Mouse (Mus musculus) left cerebral cortex, adult 11 months (tissue): ENCODE results near the gene Ccdc13.
A peak's percentile ranks its signal among the peaks of the same experiment; 100 is the strongest.

ENCODE experiments used
- DNase-seq: peaks from one replicate; pipeline ENCODE4 v3.0.0; 2022; ENCODE audit warnings: low spot score

The Ccdc13 gene

DNA sequence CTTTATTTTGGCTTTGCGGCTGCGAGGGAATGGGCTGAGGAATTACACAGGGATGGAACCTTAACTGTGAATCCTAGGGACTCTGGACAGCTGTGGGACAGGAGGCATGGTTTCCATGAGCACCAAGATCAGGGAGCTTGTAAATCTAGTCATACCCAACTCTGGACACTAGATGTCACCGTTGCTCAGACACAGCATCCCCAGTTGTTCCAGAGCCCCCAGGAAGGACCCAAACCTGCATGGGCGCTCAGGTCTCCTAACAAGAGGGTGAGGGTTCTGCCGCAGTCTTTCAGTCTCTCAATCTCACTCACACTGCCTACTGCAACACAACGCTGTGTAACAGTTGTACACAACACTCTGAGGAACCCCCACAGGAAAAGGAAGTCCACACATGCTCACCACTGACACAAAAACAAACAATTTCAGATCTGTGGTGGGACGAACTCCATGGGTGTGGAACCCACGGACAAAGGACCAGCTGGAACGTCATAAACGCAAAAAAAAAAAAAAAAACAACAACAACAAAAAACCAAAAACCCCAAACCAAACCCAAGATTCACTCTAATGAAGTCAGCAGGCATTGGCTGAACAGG is 7.4 kb upstream of the Ccdc13 start:
- no peak for DNase-seq

DNA sequence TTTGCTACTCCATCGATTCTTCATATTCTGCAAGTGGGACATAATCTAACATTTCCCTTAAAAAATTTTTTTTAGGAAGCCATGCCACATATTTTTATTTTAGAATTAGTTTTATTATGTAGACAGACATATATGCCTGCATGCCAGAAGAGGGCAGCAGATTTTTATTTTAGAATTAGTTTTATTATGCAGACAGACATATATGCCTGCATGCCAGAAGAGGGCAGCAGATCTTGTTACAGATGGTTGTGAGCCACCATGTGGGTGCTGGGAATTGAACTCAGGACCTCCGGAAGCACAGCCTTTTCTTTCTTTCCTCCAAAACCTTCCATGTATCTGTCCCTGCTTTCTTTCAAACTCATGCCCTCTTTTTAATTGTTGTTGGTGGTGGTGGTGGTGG is 3.7 kb upstream of the Ccdc13 start:
- no peak for DNase-seq

DNA sequence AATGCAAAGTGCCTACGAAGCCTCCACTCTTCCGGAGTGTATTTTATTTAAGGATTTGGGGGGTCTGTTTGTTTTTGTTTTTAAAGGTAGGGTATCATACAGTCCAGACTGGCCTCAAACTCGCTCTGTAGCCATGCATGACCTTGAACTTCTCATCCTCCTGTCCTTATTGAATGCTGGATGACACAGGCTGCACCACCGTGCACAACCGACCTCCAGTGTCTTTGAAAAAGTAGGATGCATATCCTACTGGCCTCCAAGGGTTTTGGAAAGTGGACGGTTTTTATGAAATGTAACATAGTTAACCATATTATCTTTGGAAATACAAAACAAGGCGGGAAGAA is 333 bp upstream of the Ccdc13 start:
- no peak for DNase-seq

DNA sequence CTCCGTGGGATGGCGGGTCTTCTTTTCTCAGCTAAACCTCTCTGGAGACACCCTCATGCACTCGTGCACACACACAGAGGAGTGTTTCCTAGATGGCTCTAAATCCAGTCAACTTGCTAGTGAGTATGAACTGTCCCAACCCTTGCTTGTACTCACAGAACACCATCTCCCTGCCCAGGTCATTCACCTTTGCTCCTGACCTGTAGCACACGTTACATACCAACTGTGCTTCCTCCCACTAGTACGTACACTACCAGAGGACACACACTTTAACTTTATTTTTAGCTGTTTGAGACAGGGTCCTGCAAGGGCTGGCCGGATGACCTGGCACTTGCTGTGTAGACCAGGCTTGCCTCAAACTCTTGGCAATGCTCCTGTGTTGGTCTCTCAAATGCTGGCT is 1.3 kb downstream of the Ccdc13 start:
- DNase-seq, result no peak

DNA sequence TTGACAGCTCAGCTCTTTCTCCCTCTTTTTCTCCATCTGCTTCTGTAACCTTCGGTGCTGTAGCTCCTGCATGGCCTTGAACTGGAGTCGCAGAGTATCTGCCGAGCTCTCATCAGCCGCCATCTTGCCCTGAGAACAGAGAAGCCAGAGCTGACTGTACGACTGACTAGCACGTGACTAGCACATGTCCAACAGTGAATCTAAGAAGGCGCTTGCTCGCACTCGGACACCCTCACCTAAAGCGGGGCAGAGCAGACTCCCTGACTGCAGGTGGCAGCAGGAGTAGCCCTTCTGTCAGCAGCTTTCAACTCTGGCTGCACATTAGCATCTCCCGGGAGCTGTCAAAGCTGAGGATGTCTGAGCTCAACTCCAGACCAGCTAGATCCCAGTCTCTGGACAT is 5.4 kb downstream of the Ccdc13 start:
- no peak for DNase-seq

DNA sequence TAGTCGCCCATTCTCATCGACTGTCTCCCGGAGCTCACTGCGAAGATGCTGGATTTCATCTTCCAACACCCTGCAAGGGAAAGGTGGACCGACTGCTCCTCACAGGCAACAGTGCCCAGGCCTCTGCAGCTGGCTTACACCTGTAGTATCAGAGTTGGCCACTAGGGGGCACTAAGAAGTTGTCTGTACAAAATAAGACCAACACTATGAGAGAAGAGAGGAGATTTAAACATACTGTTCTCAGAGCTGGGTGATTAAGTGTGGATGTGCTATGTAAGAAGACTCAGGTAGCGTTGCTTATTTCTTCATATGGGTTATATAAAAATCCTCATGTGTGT is 8.3 kb downstream of the Ccdc13 start:
- DNase-seq, result peak; percentile 80

DNA sequence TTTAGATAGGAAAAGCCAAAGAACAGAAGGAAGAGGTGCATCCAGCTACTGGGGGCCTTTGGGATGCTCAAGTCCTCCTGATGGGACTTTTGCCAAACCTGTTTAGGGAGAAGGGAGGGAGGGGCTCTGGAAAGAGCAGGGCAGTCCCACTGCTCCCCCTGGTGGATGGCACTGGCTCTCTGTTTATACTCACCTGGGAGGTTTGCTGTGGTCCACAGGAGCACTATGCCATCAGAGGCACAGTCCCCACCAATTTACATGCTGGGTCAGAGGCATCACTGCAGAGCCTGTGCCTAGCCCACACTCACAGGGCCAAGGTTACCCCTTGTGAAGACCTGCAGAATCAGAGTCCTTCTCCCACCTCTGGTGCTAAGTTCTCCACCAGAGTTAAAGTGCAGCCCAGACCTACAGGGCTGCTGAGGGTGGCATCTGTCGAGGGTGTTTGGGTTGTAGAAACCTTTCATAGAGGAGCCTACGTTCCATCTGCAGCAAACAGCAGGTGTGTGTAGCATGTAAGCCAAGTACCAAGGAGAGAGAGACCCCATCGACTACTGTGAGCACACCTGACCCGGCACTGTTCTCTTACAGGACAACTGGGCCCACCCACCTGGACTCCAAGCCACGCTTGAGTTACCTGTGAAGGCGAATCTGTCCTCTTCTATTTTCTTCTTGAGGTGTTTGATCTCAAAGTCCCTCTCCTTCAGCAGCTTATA is 8.9 kb downstream of the Ccdc13 start:
- no peak for DNase-seq

DNA sequence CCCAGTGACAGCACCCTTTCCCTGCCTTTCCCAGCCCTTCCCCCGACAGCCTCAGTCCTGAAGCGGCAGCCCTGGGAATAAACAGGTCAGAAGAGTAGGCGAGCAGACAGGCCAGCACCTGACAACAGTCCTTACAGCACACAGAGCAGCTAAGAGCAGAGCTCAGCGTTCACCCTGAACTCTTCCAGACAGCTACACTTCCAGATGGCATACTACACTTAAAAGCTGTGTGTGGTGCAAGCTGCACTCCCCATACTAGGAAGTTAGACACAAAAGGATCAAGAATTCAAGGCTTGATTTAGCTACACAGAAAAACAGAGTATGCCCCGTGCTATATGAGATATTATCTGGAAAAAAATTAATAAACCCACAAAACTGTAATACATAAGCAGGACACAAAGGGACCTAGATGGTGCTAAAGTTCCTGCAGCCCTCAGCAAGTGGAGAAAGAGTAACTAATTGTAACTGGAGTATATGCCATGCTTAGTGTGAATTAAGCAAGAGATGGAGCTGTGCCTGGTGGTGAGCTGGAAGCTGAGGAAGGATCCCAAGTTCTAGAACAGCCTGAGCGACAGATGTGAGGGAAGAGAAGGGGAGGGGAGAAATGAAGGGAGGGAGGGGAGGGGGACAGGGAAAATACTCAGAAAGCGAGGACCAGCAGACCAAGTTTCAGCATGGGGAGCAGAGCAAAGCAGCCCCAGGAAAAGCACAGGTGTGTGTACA is 9.8 kb downstream of the Ccdc13 start:
- DNase-seq, result no peak

GRCm38 (mm10) chr9:121828314-121828713 is 10.9 kb downstream of the Ccdc13 start:
- no peak for DNase-seq

DNA sequence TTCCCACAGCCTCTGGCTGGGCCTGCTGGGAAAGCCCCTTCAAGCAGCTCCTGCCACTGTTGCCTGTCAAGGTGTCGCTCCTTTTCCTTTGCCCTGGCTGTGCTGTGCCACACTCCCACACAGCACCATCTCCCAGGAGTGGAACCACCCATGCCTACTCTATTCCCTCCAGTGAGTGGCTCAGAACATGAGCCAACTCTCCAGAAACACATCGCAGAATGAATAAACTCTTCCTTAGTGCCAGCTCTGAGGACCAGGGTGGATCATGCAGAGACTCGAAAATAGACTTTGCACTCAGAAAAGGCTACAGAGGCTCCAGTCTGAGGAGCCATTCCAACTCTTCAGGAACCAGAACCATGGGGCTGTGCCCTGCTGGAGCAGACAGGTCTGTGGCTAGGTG is 12.9 kb downstream of the Ccdc13 start:
- no peak for DNase-seq

DNA sequence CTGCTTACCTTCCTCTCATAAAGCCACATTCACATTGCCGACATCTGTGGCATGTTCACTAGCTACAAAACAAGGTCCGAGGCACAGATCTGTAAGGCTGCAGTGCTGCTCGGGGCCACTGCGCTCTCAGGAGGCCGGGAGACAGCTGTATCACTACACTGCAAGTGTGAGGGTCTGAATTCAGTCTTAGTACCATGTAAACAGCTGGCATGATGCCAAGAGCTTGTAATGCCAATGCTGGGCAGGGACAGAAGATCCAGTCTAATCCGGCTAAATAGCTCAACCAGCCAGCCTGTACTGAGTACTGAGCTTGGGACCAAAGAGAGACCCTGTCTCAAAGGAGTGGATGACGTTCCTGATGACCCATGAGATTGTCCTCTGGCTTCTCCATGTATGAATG is 15.3 kb downstream of the Ccdc13 start:
- no peak for DNase-seq

GRCm38 (mm10) chr9:121823051-121823450 is 16.2 kb downstream of the Ccdc13 start:
- DNase-seq, result no peak

GRCm38 (mm10) chr9:121822585-121822991 is 16.7 kb downstream of the Ccdc13 start:
- DNase-seq, result no peak

DNA sequence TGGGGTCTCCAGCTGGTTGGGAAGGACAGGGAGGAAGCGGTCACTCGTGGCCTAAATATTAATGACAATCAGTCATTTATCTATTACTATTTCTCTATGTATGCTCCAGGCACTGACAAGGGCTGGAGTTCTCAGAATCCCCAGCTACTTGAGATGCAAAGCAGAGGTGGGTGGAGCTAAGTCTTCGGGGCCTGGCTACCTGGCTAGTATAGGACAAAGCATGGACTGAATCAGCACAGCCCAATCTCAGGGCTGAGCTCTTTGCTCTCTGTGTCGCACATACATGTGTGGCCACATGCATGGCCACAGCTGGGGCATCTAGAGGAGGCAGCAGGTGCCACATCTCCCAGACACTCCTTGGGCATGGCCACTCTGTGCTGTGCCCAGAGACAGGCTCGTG is 18.5 kb downstream of the Ccdc13 start:
- no peak for DNase-seq

GRCm38 (mm10) chr9:121819771-121820471 is 19.3 kb downstream of the Ccdc13 start:
- DNase-seq, result no peak

DNA sequence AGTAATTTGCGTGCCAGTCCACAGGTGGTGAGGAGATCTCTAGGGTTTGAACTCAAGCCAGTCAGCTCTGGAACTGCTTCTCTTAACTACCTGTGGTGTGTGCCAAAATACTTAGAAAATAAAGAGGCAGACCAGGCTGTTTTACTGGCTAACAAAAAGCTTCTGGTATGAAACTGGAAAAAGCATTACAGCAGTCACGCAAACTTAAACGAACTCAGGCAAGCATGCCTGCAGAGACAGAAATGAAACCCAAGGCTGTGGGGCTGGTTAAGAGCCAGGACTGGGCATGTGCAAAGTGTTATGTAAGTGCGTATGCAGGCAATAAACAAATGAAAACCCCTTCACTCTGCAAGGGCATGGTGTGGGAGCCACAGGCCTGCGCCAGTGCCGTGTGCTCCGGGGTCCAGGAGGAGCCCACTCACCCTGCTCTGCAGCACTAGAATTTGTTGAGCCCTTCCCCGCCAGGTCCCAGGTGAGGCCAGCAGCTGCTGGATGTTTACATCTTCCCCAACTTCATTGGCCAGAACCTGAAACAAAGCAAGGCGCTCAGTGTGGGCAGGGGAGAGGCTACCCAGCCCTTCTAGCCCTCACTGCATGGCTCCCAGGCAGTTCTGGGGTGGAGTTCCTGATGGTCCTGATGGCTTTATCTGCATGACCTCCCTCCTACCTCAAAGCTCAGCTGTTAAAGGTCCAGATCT is 20.0 kb downstream of the Ccdc13 start:
- no peak for DNase-seq

DNA sequence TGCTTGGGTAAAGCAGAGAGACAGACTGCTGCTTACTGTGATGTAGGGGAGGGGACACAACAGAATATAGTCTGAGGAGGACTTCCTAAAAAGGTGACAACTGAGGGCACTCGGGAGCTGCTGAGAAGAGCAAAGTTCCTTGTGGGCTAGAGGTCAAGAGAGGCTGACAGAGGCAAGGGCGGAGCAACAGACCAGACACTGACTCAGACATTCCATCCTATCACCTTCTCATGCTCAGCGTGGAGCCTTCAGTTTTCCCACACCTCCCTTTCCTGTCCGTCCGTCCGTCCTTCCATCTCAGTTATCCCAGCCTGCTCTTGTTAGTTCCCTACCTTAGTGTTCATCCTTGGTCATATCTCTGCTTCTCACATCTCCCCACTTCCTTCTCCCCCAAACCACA is 24.1 kb downstream of the Ccdc13 start:
- DNase-seq, result no peak

DNA sequence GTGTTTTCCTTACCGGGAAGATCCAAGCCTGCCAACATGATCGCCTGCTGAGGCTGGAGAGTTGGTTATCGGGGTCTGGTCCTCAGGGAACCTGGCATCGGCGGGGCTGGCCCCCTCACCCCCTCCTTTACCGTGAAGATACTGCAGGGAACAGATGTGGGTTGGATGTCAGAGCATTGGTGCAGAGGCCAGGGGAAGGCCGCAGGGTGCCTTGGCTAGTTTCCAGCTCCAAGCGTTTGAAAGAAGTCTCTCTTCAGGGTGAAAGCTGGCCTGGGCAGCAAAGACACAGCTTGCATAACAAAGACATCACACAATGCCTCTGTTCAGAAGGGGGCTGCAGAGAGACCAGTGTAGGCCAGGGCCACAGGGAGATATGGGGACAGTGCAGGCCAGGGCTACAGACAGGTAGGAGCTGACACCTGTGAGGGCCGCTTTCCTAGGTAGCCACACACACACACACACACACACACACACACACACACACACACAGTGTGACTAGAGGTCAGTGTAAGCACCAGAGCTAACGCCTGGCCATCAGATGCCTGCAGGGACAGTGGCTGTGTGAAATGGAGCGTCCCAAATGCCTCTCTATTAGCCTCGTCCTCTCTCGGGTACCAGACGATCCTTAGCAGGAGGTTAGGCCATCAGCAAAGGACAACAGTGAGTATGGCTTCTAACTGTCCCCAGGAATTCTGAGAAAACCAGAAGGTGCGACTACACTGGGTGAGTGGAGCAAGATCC is 29.0 kb downstream of the Ccdc13 start:
- peak; percentile 73 for DNase-seq

- no peak for DNase-seq
Measured at GRCm38 (mm10) chr9:121808511-121808910, 30.8 kb downstream of the Ccdc13 start.

DNA sequence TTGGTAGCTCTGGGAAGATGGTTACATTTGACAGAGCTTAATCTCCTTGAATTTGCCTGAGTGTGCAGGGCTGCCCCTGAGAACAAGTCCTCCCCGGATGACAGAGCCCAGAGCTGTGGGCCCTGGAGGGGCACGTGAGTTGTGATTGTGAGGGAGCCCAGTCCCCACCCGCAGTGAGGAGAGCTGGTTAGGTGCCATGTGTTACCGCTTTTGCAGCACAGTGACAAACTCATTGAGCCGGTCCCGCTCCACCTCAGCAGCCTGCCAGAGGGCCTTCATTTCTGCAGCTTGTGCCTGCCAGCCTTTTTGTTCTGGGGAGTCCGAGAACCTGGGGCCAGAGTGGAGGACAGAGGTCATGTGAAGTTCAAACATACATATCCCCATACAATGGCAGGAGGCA is 31.3 kb downstream of the Ccdc13 start:
- no peak for DNase-seq

DNA sequence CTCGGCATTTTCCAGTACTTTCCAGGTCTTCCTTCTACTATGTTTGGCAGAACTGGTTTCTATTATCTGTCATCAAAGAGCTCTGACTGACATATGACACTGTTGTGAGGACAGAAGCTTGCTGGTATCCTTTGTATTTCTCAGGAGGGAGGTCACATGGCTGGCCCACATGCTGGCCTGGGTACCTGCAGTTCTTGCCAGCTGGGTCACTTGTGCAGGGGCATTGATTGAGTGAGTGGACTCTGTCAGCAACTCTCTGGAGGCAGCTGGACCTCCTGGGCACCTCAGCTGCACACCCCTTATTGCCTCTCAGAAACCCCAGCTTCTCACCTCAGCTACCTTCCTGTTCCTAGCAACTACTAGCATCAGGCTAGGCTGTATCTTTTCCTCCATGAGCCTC is 31.7 kb downstream of the Ccdc13 start:
- DNase-seq, result no peak

DNA sequence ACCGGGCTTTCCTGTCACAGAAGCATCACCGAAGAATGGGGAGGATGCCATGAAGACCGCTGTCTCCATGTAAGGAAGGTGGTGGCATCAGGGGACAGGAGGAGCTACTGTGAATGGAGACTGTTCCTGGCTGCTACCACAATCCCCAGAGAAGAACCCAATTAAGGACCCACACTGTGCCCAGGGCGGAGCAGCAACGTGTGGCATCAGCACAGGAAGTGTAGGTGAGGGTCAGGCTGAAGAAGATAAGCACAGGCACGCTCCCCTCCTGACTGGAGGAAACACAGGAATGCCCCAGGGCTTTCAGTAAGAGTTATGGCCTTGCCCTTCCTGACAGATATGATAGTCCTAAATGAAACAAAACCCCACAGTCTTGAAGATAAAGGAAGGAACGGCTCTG is 36.5 kb downstream of the Ccdc13 start:
- no peak for DNase-seq
